Mouse (Mus musculus) cerebellum, postnatal 14 days (tissue): Measurements from ENCODE around the gene 4930404H24Rik.
"Not testable (repeated sequence)": the region's sequence is repeated elsewhere in the genome, so short reads cannot be mapped to it uniquely, and the experiment has no call there.

ENCODE experiments used
- DNase-seq, 2 experiments: peaks; one replicate each; pipeline ENCODE4 v3.0.0; 2021; ENCODE audit warnings: mixed read lengths in 2 of 2

Gene 4930404H24Rik

DNA sequence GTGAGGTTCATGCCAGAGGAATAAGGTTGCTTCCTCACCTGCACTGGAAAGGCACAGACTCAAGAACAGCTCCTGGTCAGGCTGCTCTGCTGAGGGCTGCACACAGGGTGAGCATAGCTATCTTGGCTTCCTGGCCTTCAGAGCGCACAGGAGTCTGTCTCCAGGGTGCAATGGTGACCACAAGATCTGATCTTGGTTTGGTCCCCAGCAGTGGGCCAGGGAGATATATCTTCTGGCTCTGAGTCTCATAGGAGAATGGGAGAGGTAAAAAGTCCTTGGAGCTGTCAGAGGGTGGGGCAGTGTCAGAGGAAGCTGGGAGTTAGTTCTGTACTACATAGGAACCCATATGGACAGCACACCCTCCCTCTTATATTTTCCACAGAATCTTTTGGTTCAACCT is 13.1 kb upstream of the 4930404H24Rik start:
- peak in 1 of 2 experiments; percentile 9 for DNase-seq

GRCm38 (mm10) chr2:153481108-153481860 is 11.3 kb upstream of the 4930404H24Rik start:
- no peak for DNase-seq

DNA sequence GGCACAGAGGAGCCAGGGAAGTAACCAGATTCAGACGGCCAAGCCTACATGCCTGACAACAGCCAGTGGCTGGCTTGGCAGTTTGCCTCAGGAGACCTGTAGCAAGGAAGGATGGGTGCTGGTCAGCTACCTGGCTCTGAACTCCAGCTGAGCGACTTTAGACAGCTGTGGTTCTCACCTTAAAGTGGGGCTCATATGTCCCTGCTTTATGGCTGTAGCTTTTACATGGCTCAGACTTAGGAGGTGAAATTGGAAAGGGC is 10.8 kb upstream of the 4930404H24Rik start:
- peak in 1 of 2 experiments; percentile 59 for DNase-seq

DNA sequence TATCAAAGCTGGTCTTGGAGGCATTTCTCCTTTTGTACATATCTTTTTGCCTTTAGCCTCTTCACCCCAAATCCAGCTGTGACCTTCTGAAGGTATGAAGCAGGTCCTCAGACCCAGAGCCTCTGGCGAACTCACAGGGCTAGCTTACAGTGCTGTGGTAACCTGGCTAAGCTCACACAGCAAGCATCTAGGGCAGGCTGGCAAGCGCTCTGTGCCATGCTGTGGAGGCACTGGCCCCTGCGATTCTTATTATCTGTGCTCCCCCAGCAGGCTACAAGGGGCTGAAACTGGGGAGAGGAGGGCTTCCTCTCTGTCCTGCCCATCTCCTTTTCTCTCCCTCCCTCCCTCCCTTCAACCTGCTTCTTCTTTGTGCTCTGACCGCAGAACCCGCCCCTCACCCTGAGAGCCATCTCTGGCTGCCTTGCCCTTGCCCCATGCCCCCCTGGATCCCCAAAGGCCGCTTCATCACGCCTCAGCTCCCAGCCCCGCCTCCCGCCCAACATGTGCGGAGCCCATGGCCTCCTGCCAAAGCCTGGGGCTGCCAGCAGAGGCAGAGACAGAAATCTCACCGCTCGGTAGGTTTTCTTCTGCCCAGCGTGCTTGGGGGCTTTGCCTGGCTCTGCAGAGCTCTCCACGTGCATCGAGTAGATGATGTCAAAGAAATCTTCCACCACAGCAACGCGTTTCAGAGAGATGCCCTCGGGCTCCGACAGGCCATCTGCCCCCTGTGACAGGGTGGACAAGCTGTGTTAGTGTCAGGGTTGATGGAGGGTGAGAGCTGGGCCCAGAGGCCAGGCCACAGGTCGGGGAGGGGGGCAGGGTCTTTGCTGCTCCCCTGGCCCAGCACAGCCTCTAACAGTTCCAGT is 9.2 kb upstream of the 4930404H24Rik start:
- DNase-seq, result peak; percentile 85 to 88

GRCm38 (mm10) chr2:153484071-153484470 is 8.5 kb upstream of the 4930404H24Rik start:
- no peak for DNase-seq

- DNase-seq, result no peak
Observed at GRCm38 (mm10) chr2:153490116-153490515, 2.5 kb upstream of the 4930404H24Rik start.

DNA sequence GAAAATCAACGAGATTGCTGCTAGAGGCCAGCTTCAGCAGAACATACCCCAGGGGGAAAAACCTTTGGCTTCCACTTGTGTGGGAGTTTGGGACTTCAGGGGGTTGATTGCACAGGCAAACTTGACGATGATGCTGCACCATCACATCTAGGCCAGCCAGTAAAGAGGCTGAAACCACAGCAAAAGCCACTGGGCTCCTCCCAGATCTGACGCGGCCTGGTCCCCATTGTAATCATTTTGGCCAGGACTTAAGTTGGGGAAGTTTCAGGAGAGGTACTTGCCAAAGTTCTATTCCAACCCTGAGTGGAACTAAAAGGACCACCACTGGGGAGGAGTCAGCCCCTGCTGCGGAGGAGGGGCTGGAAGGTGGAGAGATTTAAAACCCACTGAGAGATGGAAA is 1.6 kb upstream of the 4930404H24Rik start:
- peak; percentile 44 to 60 for DNase-seq

DNA sequence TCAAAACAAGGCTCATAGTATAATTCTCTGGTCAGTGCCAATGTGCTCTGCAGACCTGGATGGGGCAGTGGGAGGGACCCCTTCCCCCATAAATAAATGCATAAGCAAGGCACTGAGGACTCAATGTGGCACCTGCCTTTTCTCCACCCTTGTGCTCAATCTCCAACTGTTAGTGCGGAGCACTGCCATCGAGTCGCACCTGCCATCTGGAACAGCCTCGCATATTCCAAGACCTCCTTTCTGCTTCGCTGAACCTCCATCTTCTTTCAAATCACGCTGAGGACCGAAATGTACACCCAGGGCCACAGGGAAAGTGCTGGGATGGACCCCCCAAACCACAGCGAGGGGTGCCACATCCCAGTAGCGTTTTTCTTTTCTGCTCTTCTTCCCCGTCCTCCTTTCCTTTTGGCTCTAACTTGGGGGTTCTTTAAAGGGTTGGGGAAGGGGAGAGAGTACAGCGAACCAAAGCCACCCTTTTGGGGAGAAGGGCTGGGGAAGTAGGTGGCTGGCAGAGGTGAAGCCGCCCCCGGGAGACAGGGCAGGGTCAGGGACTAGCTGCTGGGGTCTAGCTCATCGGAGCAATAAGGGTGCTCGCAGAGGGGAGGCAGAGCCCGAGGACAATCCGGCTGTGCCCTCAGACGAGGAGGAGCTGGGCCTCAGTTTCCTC is 945 bp upstream of the 4930404H24Rik start:
- peak; percentile 84 to 92 for DNase-seq

DNA sequence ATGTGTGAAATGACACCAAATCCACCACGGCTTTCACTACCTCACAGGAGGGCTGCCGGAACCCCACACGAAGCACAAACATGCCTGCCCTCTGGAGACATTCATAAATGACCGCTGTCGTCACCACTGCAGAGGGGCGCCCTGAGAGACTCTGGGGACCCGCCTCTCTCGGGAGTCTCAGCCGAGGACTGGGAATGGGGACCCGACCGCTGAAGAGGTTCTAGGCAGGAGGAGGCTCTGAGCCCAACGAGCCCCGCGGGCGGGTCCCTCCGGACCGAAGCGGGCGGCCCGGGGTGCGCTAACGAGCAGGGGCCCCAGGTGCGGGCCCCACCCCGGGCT is 442 bp upstream of the 4930404H24Rik start:
- peak in 1 of 2 experiments; percentile 70 for DNase-seq

DNA sequence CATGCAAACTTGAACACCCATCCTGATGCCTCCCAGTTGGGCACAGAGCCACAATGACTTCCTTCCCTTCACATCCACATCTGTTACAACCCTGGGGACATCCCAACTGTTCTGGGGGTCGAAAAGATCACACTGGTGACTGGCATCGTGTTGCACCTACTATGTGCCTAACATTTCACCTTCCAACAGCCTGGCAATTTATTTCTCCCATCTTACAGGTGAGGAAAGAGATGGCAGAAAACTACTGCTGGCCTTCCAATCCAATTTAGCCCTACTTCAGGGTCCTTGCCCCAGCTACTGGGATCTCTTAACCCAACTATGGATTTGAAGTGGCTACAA is 772 bp downstream of the 4930404H24Rik start:
- no peak for DNase-seq

DNA sequence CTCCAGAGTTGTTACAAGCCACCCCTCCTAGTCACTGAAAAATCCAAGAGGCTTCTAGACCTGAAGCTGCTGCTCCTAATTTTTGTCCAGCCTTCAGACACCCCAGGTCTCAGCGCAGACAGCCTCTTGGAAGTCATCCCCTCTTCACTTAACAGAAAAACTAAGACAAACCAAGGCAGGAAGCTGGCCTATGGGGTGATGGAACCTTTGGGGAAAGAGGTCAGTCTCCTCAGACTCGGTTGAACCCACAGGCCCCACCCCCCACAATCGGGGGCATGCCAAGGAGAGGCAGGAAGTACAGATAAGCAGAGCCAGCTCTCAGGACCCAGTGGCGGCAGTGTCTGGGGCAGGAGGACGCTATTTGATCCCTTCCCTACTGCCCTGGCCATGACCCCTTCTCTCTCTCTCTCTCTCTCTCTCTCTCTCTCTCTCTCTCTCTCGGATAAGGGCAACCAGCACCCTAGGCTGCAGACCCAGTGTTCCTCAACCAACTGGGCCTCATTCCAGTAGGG is 1.2 kb downstream of the 4930404H24Rik start:
- peak in 1 of 2 experiments; percentile 67 for DNase-seq

- DNase-seq, result peak; percentile 75
Observed at GRCm38 (mm10) chr2:153494293-153494811, 1.8 kb downstream of the 4930404H24Rik start.

GRCm38 (mm10) chr2:153495391-153495790 is 2.8 kb downstream of the 4930404H24Rik start:
- not testable (repeated sequence) for DNase-seq

DNA sequence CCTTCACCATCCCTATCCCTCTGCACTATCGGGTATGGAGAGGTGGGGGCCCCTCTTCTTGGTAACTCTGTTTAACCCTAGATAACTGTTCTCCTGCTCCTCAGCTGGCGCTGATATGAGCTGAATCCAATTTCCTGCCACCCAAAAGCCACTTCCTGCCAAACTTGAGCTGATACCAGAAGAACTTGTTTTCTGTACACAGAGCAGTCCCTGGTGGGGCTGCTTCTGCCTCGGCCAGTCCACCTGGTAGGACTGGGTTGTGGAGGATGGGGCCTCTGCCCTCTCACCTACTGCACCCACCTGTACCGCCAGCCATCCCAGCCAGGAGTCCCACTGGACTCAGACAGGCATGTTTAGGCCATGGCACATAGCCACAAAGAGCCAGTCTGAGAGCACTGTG is 3.2 kb downstream of the 4930404H24Rik start:
- DNase-seq, result peak in 1 of 2 experiments; percentile 39

DNA sequence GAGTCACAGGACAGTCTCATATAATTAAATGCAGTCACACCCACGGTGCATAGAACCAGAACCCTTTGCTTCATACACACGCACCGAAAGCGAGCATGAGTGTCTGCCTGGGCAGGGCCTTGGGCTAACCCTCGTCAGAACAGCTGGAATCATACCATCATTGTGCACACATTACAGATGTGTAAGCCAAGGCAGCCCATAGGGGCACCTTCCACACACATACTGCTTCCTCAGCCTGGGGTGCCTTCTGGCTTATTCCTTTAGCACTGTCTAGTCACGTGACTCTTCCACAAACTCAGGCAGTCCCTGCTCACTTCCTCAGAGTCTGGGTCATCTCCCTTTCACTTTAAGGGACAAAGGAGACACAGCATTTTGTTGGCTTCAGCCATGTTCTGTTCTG is 3.7 kb downstream of the 4930404H24Rik start:
- DNase-seq, result peak in 1 of 2 experiments; percentile 18

DNA sequence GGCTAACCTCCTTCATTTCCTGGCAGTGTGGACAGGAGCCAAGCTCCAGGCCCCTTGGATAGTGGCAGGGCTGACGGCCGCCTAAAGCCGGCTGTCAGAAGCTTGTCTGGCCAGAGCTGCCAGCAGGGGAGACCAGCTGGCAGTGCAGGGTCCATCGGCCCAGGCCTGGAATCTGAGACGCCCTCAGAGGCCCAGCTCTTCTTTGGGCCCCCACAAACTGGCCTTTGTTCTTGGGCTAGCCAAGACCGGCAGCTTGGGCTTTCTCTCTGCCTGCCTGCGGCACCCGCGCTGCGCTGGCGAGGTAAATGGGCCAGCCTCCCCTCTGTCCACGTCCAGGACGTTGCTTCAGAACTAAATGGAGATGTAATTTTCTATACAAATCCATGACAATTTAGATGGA is 4.3 kb downstream of the 4930404H24Rik start:
- peak; percentile 86 to 87 for DNase-seq

DNA sequence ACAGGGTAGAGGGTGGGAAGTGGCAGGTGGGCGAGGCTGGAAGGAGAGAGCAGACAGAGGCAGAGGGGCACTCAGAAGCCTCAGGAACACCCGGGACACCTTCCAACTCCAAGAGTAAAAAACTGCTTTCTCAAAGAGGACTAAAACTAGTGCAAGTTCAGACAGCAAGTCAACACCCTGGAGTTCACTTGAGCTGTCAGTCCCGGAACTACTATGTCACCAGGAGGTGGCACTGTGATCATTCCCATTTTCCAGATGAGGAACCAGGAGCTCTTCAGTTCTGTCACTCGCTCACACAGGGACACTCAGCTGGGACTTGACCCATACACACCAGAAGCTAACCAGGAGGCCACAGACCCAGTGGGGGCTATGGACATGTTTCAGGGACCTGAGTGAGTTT is 6.6 kb downstream of the 4930404H24Rik start:
- peak in 1 of 2 experiments; percentile 63 for DNase-seq

- DNase-seq, result no peak
Observed at GRCm38 (mm10) chr2:153506385-153506784, 13.8 kb downstream of the 4930404H24Rik start.

DNA sequence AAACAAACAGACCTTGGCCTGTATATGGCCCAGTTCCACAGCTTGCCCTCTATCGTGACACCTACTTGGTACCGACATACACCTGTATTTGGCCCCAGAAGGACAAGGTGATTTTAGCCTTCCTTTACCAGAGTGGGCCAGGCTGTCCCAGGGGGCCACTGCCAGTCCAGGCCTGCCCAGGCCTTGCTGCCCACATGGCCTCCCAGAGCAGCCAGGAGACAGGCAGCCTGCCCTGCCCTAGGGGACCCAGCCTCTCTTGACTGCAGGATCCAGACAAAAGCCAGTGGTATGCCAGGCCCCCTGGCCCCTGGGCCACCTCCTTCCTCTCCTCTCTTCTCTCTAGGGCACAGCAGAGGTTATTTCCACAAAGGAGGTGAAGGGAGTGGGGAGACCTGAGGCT is 15.4 kb downstream of the 4930404H24Rik start:
- peak in 1 of 2 experiments; percentile 26 for DNase-seq

DNA sequence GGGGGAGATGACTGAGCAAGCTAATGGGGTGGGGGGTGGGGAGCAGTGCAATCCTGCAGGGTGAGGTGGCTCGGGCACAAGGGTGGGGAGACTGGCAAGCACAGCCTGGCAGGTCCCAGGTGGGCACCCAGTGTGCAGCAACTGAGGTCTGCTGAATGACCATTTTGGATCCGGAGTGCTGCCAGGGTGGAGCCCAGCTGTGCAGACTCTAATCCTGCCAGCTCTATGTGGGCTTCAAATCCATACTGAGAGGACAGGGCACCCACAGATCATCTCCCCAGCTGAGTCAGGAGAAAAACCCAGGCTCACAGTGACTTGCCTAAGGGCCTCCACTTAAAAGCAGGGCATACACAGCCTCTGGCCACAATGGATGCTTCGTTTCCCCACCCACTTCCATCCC is 15.8 kb downstream of the 4930404H24Rik start:
- DNase-seq, result peak in 1 of 2 experiments; percentile 41

GRCm38 (mm10) chr2:153509211-153510029 is 16.8 kb downstream of the 4930404H24Rik start:
- DNase-seq, result peak; percentile 82 to 83

GRCm38 (mm10) chr2:153510136-153510535 is 17.5 kb downstream of the 4930404H24Rik start:
- DNase-seq, result peak; percentile 74 to 81
